Mouse (Mus musculus): ENCODE measurements around the gene Ttpal.

The Ttpal gene

GRCm38 (mm10) chr2:163592084-163592483 is 10.0 kb upstream of the Ttpal start:
- no peak for DNase-seq (ENCODE audit: low spot score in 2 of 2)

- no peak for DNase-seq (ENCODE audit: low spot score in 2 of 2)
These were observed 8.4 kb upstream of the Ttpal start for GRCm38 (mm10) chr2:163593636-163594282.

GRCm38 (mm10) chr2:163595119-163595518 is 7.0 kb upstream of the Ttpal start:
- DNase-seq (ENCODE audit: low spot score in 2 of 2) = no peak

GRCm38 (mm10) chr2:163596057-163596872 is 5.8 kb upstream of the Ttpal start:
- no peak for DNase-seq (ENCODE audit: low spot score in 2 of 2)

- no peak for DNase-seq (ENCODE audit: low spot score in 2 of 2)
These were observed 5.3 kb upstream of the Ttpal start for GRCm38 (mm10) chr2:163596873-163597155.

GRCm38 (mm10) chr2:163597661-163598060 is 4.5 kb upstream of the Ttpal start:
- peak; percentile 48 to 49 for DNase-seq (ENCODE audit: low spot score in 2 of 2)

GRCm38 (mm10) chr2:163599226-163599625 is 2.9 kb upstream of the Ttpal start:
- peak; percentile 53 to 65 for DNase-seq (ENCODE audit: low spot score in 2 of 2)

- no peak for DNase-seq (ENCODE audit: low spot score in 2 of 2)
These were observed 1.0 kb upstream of the Ttpal start for GRCm38 (mm10) chr2:163601066-163601465.

- no peak for DNase-seq (ENCODE audit: low spot score in 2 of 2)
These were observed 408 bp upstream of the Ttpal start for GRCm38 (mm10) chr2:163601712-163602100.

GRCm38 (mm10) chr2:163606161-163606560 is 4.0 kb downstream of the Ttpal start:
- no peak for DNase-seq (ENCODE audit: low spot score in 2 of 2)

GRCm38 (mm10) chr2:163608008-163608407 is 5.9 kb downstream of the Ttpal start:
- no peak for DNase-seq (ENCODE audit: low spot score in 2 of 2)

GRCm38 (mm10) chr2:163609281-163609975 is 7.3 kb downstream of the Ttpal start:
- DNase-seq (ENCODE audit: low spot score in 2 of 2) = no peak

- DNase-seq (ENCODE audit: low spot score in 2 of 2) = no peak
These were observed 9.1 kb downstream of the Ttpal start for GRCm38 (mm10) chr2:163611176-163611575.

- no peak for DNase-seq (ENCODE audit: low spot score in 2 of 2)
These were observed 11.1 kb downstream of the Ttpal start for GRCm38 (mm10) chr2:163613206-163613605.

- DNase-seq (ENCODE audit: low spot score in 2 of 2) = no peak
These were observed 11.9 kb downstream of the Ttpal start for GRCm38 (mm10) chr2:163613990-163614389.

- no peak for DNase-seq (ENCODE audit: low spot score in 2 of 2)
These were observed 13.3 kb downstream of the Ttpal start for GRCm38 (mm10) chr2:163615401-163615800.

- no peak for DNase-seq (ENCODE audit: low spot score in 2 of 2)
These were observed 14.0 kb downstream of the Ttpal start for GRCm38 (mm10) chr2:163615906-163616651.

GRCm38 (mm10) chr2:163616652-163617227 is 14.6 kb downstream of the Ttpal start:
- no peak for DNase-seq (ENCODE audit: low spot score in 2 of 2)

GRCm38 (mm10) chr2:163617232-163617863 is 15.2 kb downstream of the Ttpal start:
- no peak for DNase-seq (ENCODE audit: low spot score in 2 of 2)

GRCm38 (mm10) chr2:163617874-163618273 is 15.8 kb downstream of the Ttpal start:
- DNase-seq (ENCODE audit: low spot score in 2 of 2) = no peak

GRCm38 (mm10) chr2:163620451-163620850 is 18.3 kb downstream of the Ttpal start:
- DNase-seq (ENCODE audit: low spot score in 2 of 2) = no peak
